Mouse (Mus musculus): ENCODE measurements around the gene Tmem89. TPM values are rescaled to one million over a fixed set of nuclear protein-coding genes. Genes with fewer than 3 reads are reported as not detected.

Tmem89 gene
- not detected in 2 replicates for total RNA-seq (2017)

- ATAC-seq (replicated peaks; ENCODE audit: low read depth, poor library complexity, severe bottlenecking): no peak
Observed at GRCm38 (mm10) chr9:108914491-108914890, at the start of gene Tmem89. Gene Tmem89, plus strand, starts transcription at chr9:108914619.

GRCm38 (mm10) chr9:108912308-108912707 lies 2.1 kb upstream of the Tmem89 start:
- no peak for ATAC-seq (replicated peaks; ENCODE audit: low read depth, poor library complexity, severe bottlenecking)

GRCm38 (mm10) chr9:108913161-108913560 lies 1.3 kb upstream of the Tmem89 start:
- ATAC-seq (replicated peaks; ENCODE audit: low read depth, poor library complexity, severe bottlenecking): no peak

- ATAC-seq (replicated peaks; ENCODE audit: low read depth, poor library complexity, severe bottlenecking): no peak
Observed at GRCm38 (mm10) chr9:108913621-108914020, 798 bp upstream of the Tmem89 start.

GRCm38 (mm10) chr9:108925897-108926296 lies 11.5 kb downstream of the Tmem89 start:
- peak; percentile 22; the same call in 1 of the 2 replicates for ATAC-seq (replicated peaks; ENCODE audit: low read depth, poor library complexity, severe bottlenecking)

GRCm38 (mm10) chr9:108928424-108928823 lies 14.0 kb downstream of the Tmem89 start:
- no peak for ATAC-seq (replicated peaks; ENCODE audit: low read depth, poor library complexity, severe bottlenecking)

GRCm38 (mm10) chr9:108935991-108936390 lies 21.6 kb downstream of the Tmem89 start:
- 0 out of 2 replicates have a peak, but pooled peaks have one; percentile 8 for ATAC-seq (replicated peaks; ENCODE audit: low read depth, poor library complexity, severe bottlenecking)

- ATAC-seq (replicated peaks; ENCODE audit: low read depth, poor library complexity, severe bottlenecking): peak; percentile 97
Observed at GRCm38 (mm10) chr9:108936418-108937364, 22.3 kb downstream of the Tmem89 start, which contains the start of gene Uqcrc1. Gene Uqcrc1, plus strand, starts transcription at chr9:108936633.

GRCm38 (mm10) chr9:108945111-108945510 lies 30.7 kb downstream of the Tmem89 start:
- no peak for ATAC-seq (replicated peaks; ENCODE audit: low read depth, poor library complexity, severe bottlenecking)

GRCm38 (mm10) chr9:108945608-108946007 lies 31.2 kb downstream of the Tmem89 start:
- no peak for ATAC-seq (replicated peaks; ENCODE audit: low read depth, poor library complexity, severe bottlenecking)

GRCm38 (mm10) chr9:108949231-108949966 lies 35.0 kb downstream of the Tmem89 start:
- ATAC-seq (replicated peaks; ENCODE audit: low read depth, poor library complexity, severe bottlenecking): no peak

- ATAC-seq (replicated peaks; ENCODE audit: low read depth, poor library complexity, severe bottlenecking): no peak
Observed at GRCm38 (mm10) chr9:108949967-108950728, 35.7 kb downstream of the Tmem89 start.

GRCm38 (mm10) chr9:108953081-108953636 lies 38.7 kb downstream of the Tmem89 start, which contains the start of gene Col7a1:
Gene Col7a1, plus strand, starts transcription at chr9:108953586.
- ATAC-seq (replicated peaks; ENCODE audit: low read depth, poor library complexity, severe bottlenecking): no peak

- ATAC-seq (replicated peaks; ENCODE audit: low read depth, poor library complexity, severe bottlenecking): no peak
Observed at GRCm38 (mm10) chr9:108955241-108955640, 40.8 kb downstream of the Tmem89 start.

GRCm38 (mm10) chr9:108955846-108956245 lies 41.4 kb downstream of the Tmem89 start:
- ATAC-seq (replicated peaks; ENCODE audit: low read depth, poor library complexity, severe bottlenecking): no peak

GRCm38 (mm10) chr9:108963577-108963976 lies 49.2 kb downstream of the Tmem89 start:
- no peak for ATAC-seq (replicated peaks; ENCODE audit: low read depth, poor library complexity, severe bottlenecking)

GRCm38 (mm10) chr9:108964338-108964737 lies 49.9 kb downstream of the Tmem89 start:
- no peak for ATAC-seq (replicated peaks; ENCODE audit: low read depth, poor library complexity, severe bottlenecking)

Measured in common myeloid progenitor, adult 5-6 weeks (primary cell).